Mouse (Mus musculus) spleen, adult 2 months (tissue): ENCODE data around the gene Hmgcs1.

ENCODE experiments used
- CTCF ChIP-seq: fragments of 200-500 bp; IDR thresholded peaks from 2 replicates; pipeline ENCODE4 v1.5.1; 2011; ENCODE audit warnings: mild to moderate bottlenecking, inconsistent platforms; ENCODE audit not compliant: insufficient read depth, insufficient read length, insufficient replicate concordance; ENCODE audit errors: extremely low read depth
- POLR2A ChIP-seq: fragments of 200-500 bp; IDR thresholded peaks from 2 replicates; pipeline ENCODE4 v1.6.1; 2011; ENCODE audit warnings: low read depth, low read length, inconsistent platforms

DNA sequence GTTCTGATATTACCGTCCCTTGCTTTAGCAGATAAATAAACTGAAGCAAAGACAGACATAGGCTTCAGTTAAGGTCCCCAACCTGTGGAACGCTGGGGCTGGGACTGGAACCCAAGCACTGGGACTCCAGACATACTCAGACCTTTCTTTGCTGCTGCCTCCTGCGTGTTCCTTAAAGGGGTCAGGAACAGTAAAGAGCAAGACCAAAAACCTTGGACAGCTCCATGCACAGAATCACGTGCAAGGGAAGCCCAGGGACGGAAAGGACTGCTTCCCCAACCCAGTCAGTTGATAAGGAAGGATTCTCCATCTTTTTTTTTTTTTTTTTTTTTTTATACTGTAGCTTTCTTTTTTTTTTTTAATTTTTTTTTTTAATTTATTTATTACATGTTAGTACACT is 66.7 kb downstream of the Hmgcs1 start:
- TF ChIP-seq CTCF (no peak), POLR2A (no peak)
